Mouse (Mus musculus): Measurements from ENCODE around the gene Tgif1. TPM values are rescaled to one million over a fixed set of nuclear protein-coding genes. Genes with fewer than 3 reads are reported as not detected.

Gene Tgif1
- polyA plus RNA-seq, 1 experiment from 2014 or later, result 35.6 TPM

- ATAC-seq (ENCODE audit: low FRiP score, low TSS enrichment), result no peak
- TF ChIP-seq CTCF (IDR thresholded peaks at IDR 0.05; ENCODE audit: low read depth) (no peak), EP300 (optimal IDR thresholded peaks at IDR 0.05) (no peak)
- no peak overlapping the region for H3K27ac ChIP-seq (replicated peaks)
- no peak overlapping the region for H3K4me2 ChIP-seq (replicated peaks; ENCODE audit: low read depth)
- no peaks in the 10 kb centered on the region for H3K36me3 ChIP-seq (ENCODE audit: control insufficient read depth, insufficient read depth, low read length)
- DNase-seq (ENCODE audit: low spot score), result no peak
- no peak overlapping the region for H3K4me3 ChIP-seq (ENCODE audit: low read depth, low read length)
- no peaks in the 10 kb centered on the region for H3K4me1 ChIP-seq (replicated peaks; ENCODE audit: control insufficient read depth, insufficient read depth)
- H3K27me3 ChIP-seq (ENCODE audit: control insufficient read depth, insufficient read depth, low read length), result no peaks in the 10 kb centered on the region
- no peaks in the 10 kb centered on the region for H3K9me3 ChIP-seq (ENCODE audit: control insufficient read depth, low read length)
- 61% methylated on average over 5 of the region's 5 CpGs for WGBS
- H3K9ac ChIP-seq (ENCODE audit: low read length), result no peak overlapping the region
These were observed 18.3 kb upstream of the Tgif1 start for GRCm38 (mm10) chr17:70871676-70872075.

GRCm38 (mm10) chr17:70870581-70870980 lies 17.2 kb upstream of the Tgif1 start:
- no peaks in the 10 kb centered on the region for H3K9me3 ChIP-seq (ENCODE audit: control insufficient read depth, low read length)
- TF ChIP-seq CTCF (IDR thresholded peaks at IDR 0.05; ENCODE audit: low read depth) (no peak), EP300 (optimal IDR thresholded peaks at IDR 0.05) (no peak)

GRCm38 (mm10) chr17:70868577-70869229 lies 15.4 kb upstream of the Tgif1 start:
- no peak overlapping the region for H3K9ac ChIP-seq (ENCODE audit: low read length)
- 70% methylated on average over 5 of the region's 5 CpGs for WGBS
- no peak overlapping the region for H3K27ac ChIP-seq (replicated peaks)
- DNase-seq (ENCODE audit: low spot score) (no peak), ATAC-seq (ENCODE audit: low FRiP score, low TSS enrichment) (no peak)
- no peaks in the 10 kb centered on the region for H3K36me3 ChIP-seq (ENCODE audit: control insufficient read depth, insufficient read depth, low read length)
- H3K4me2 ChIP-seq (replicated peaks; ENCODE audit: low read depth), result no peak overlapping the region
- TF ChIP-seq EP300 (optimal IDR thresholded peaks at IDR 0.05) (no peak), CTCF (IDR thresholded peaks at IDR 0.05; ENCODE audit: low read depth) (no peak)
- no peak overlapping the region for H3K4me3 ChIP-seq (ENCODE audit: low read depth, low read length)
- H3K9me3 ChIP-seq (ENCODE audit: control insufficient read depth, low read length), result no peaks in the 10 kb centered on the region
- no peaks in the 10 kb centered on the region for H3K27me3 ChIP-seq (ENCODE audit: control insufficient read depth, insufficient read depth, low read length)
- H3K4me1 ChIP-seq (replicated peaks; ENCODE audit: control insufficient read depth, insufficient read depth), result no peaks in the 10 kb centered on the region

More at GRCm38 (mm10) chr17:70870581-70870980, 17.2 kb upstream of the Tgif1 start:
- H3K4me1 ChIP-seq (replicated peaks; ENCODE audit: control insufficient read depth, insufficient read depth), result no peaks in the 10 kb centered on the region
- no peak overlapping the region for H3K9ac ChIP-seq (ENCODE audit: low read length)
- DNase-seq (ENCODE audit: low spot score) (no peak), ATAC-seq (ENCODE audit: low FRiP score, low TSS enrichment) (no peak)
- no peak overlapping the region for H3K4me2 ChIP-seq (replicated peaks; ENCODE audit: low read depth)
- WGBS, result 89% methylated on average over 4 of the region's 4 CpGs
- no peak overlapping the region for H3K27ac ChIP-seq (replicated peaks)
- no peaks in the 10 kb centered on the region for H3K27me3 ChIP-seq (ENCODE audit: control insufficient read depth, insufficient read depth, low read length)
- H3K4me3 ChIP-seq (ENCODE audit: low read depth, low read length), result no peak overlapping the region
- no peaks in the 10 kb centered on the region for H3K36me3 ChIP-seq (ENCODE audit: control insufficient read depth, insufficient read depth, low read length)

GRCm38 (mm10) chr17:70866538-70867114 lies 13.3 kb upstream of the Tgif1 start:
- no peak overlapping the region for H3K4me2 ChIP-seq (replicated peaks; ENCODE audit: low read depth)
- TF ChIP-seq EP300 (optimal IDR thresholded peaks at IDR 0.05), result no peak
- TF ChIP-seq CTCF (IDR thresholded peaks at IDR 0.05; ENCODE audit: low read depth), result no peak
- no peak for ATAC-seq (ENCODE audit: low FRiP score, low TSS enrichment)
- no peaks in the 10 kb centered on the region for H3K27me3 ChIP-seq (ENCODE audit: control insufficient read depth, insufficient read depth, low read length)
- no peaks in the 10 kb centered on the region for H3K36me3 ChIP-seq (ENCODE audit: control insufficient read depth, insufficient read depth, low read length)
- H3K4me1 ChIP-seq (replicated peaks; ENCODE audit: control insufficient read depth, insufficient read depth), result no peaks in the 10 kb centered on the region
- DNase-seq (ENCODE audit: low spot score), result no peak
- H3K4me3 ChIP-seq (ENCODE audit: low read depth, low read length), result no peak overlapping the region
- no peak overlapping the region for H3K9ac ChIP-seq (ENCODE audit: low read length)
- no peak overlapping the region for H3K27ac ChIP-seq (replicated peaks)
- no peaks in the 10 kb centered on the region for H3K9me3 ChIP-seq (ENCODE audit: control insufficient read depth, low read length)
- WGBS, result 84% methylated on average over 6 of the region's 6 CpGs

DNA sequence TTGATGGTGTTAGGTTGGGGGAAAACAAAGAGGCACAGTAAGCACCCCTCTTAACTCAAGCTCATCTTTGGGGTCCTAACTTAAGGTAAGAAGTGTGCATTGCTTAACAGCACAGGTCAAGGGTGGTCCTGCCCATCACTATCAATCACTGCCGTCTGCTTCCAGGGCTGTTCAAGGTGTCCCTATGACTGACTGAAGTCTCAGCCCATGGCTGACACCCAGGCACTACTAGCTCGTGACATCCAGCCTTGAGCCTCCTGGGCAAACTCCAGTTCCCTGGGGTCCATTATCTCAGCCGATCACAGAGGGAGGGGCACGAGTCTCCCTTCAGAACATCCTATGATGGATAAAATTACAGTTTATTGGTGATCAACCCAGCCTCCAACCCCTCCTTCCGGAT lies 12.7 kb upstream of the Tgif1 start:
- no peaks in the 10 kb centered on the region for H3K4me1 ChIP-seq (replicated peaks; ENCODE audit: control insufficient read depth, insufficient read depth)
- no peaks in the 10 kb centered on the region for H3K36me3 ChIP-seq (ENCODE audit: control insufficient read depth, insufficient read depth, low read length)
- DNase-seq (ENCODE audit: low spot score) (no peak), ATAC-seq (ENCODE audit: low FRiP score, low TSS enrichment) (no peak)
- no peak overlapping the region for H3K4me2 ChIP-seq (replicated peaks; ENCODE audit: low read depth)
- TF ChIP-seq EP300 (optimal IDR thresholded peaks at IDR 0.05) (no peak), CTCF (IDR thresholded peaks at IDR 0.05; ENCODE audit: low read depth) (no peak)
- H3K9me3 ChIP-seq (ENCODE audit: control insufficient read depth, low read length), result no peaks in the 10 kb centered on the region
- H3K4me3 ChIP-seq (ENCODE audit: low read depth, low read length), result no peak overlapping the region
- no peak overlapping the region for H3K27ac ChIP-seq (replicated peaks)
- 86% methylated on average over 5 of the region's 5 CpGs for WGBS
- no peak overlapping the region for H3K9ac ChIP-seq (ENCODE audit: low read length)
- H3K27me3 ChIP-seq (ENCODE audit: control insufficient read depth, insufficient read depth, low read length), result no peaks in the 10 kb centered on the region

GRCm38 (mm10) chr17:70865060-70865604 lies 11.8 kb upstream of the Tgif1 start:
- H3K27me3 ChIP-seq (ENCODE audit: control insufficient read depth, insufficient read depth, low read length), result no peaks in the 10 kb centered on the region
- DNase-seq (ENCODE audit: low spot score) (peak; percentile 28), ATAC-seq (ENCODE audit: low FRiP score, low TSS enrichment) (peak; percentile 43; the same call in 1 of the 2 replicates)
- no peak overlapping the region for H3K4me2 ChIP-seq (replicated peaks; ENCODE audit: low read depth)
- H3K27ac ChIP-seq (replicated peaks), result no peak overlapping the region
- no peaks in the 10 kb centered on the region for H3K4me1 ChIP-seq (replicated peaks; ENCODE audit: control insufficient read depth, insufficient read depth)
- WGBS, result 53% methylated on average over 10 of the region's 10 CpGs
- TF ChIP-seq CTCF (IDR thresholded peaks at IDR 0.05; ENCODE audit: low read depth) (no peak), EP300 (optimal IDR thresholded peaks at IDR 0.05) (no peak)
- H3K9ac ChIP-seq (ENCODE audit: low read length), result no peak overlapping the region
- no peaks in the 10 kb centered on the region for H3K9me3 ChIP-seq (ENCODE audit: control insufficient read depth, low read length)
- no peaks in the 10 kb centered on the region for H3K36me3 ChIP-seq (ENCODE audit: control insufficient read depth, insufficient read depth, low read length)
- H3K4me3 ChIP-seq (ENCODE audit: low read depth, low read length), result no peak overlapping the region

All from stomach, postnatal 0 days (tissue).